Mouse (Mus musculus): ENCODE data around the gene Zeb2. TPM values are rescaled to one million over a fixed set of nuclear protein-coding genes. Genes with fewer than 3 reads are reported as not detected.
A peak's percentile ranks its signal among the peaks of the same experiment; 100 is the strongest.

Gene Zeb2
- polyA plus RNA-seq, 1 experiment from 2014 or later: 50.2 TPM

GRCm38 (mm10) chr2:45110757-45111411 is 6.3 kb downstream of the Zeb2 start:
- H3K4me1 ChIP-seq (replicated peaks): peaks cover 63% of the 10 kb centered on the region
- ATAC-seq: peak; percentile 19

GRCm38 (mm10) chr2:45109951-45110756 is 7.0 kb downstream of the Zeb2 start:
- ATAC-seq: peak; percentile 37

More at GRCm38 (mm10) chr2:45110757-45111411, 6.3 kb downstream of the Zeb2 start:
- Histone ChIP-seq H3K27ac (peak overlapping the region; percentile 98), H3K9me3 (no peaks in the 10 kb centered on the region), H3K27me3 (no peaks in the 10 kb centered on the region), H3K4me3 (replicated peaks) (peak overlapping the region; percentile 82), H3K9ac (replicated peaks) (peak overlapping the region; percentile 97), H3K4me2 (replicated peaks) (peak overlapping the region; percentile 76), H3K36me3 (no peaks in the 10 kb centered on the region)
- WGBS: under 1% methylated on average over 20 of the region's 20 CpGs

GRCm38 (mm10) chr2:45109161-45109950 is 7.8 kb downstream of the Zeb2 start:
- Histone ChIP-seq H3K27me3 (no peaks in the 10 kb centered on the region), H3K4me3 (replicated peaks) (peak overlapping the region; percentile 82), H3K9me3 (no peaks in the 10 kb centered on the region), H3K9ac (replicated peaks) (peak overlapping the region; percentile 97), H3K4me2 (replicated peaks) (peak overlapping the region; percentile 76), H3K27ac (peak overlapping the region; percentile 98), H3K4me1 (replicated peaks) (peaks cover 65% of the 10 kb centered on the region), H3K36me3 (no peaks in the 10 kb centered on the region)
- peak; percentile 29 for ATAC-seq
- under 1% methylated on average over 66 of the region's 74 CpGs for WGBS

More at GRCm38 (mm10) chr2:45109951-45110756, 7.0 kb downstream of the Zeb2 start:
- no peaks in the 10 kb centered on the region for H3K27me3 ChIP-seq
- no peaks in the 10 kb centered on the region for H3K9me3 ChIP-seq
- H3K4me2 ChIP-seq (replicated peaks): peak overlapping the region; percentile 76
- no peaks in the 10 kb centered on the region for H3K36me3 ChIP-seq
- WGBS: under 1% methylated on average over 54 of the region's 54 CpGs
- H3K9ac ChIP-seq (replicated peaks): peak overlapping the region; percentile 97
- H3K4me1 ChIP-seq (replicated peaks): peaks cover 64% of the 10 kb centered on the region
- H3K27ac ChIP-seq: peak overlapping the region; percentile 98
- H3K4me3 ChIP-seq (replicated peaks): peak overlapping the region; percentile 82

- Histone ChIP-seq H3K9me3 (no peaks in the 10 kb centered on the region), H3K27me3 (no peaks in the 10 kb centered on the region), H3K4me1 (replicated peaks) (peaks cover 65% of the 10 kb centered on the region), H3K36me3 (no peaks in the 10 kb centered on the region), H3K4me2 (replicated peaks) (peak overlapping the region; percentile 76), H3K4me3 (replicated peaks) (peak overlapping the region; percentile 82), H3K9ac (replicated peaks) (peak overlapping the region; percentile 97), H3K27ac (peak overlapping the region; percentile 98)
- peak; percentile 66 for ATAC-seq
- 3% methylated on average over 23 of the region's 25 CpGs for WGBS
These were observed 8.6 kb downstream of the Zeb2 start for GRCm38 (mm10) chr2:45108521-45109091.

- no peaks in the 10 kb centered on the region for H3K36me3 ChIP-seq
- peak overlapping the region; percentile 98 for H3K27ac ChIP-seq
- H3K9ac ChIP-seq (replicated peaks): peak overlapping the region; percentile 97
- ATAC-seq: no peak
- no peaks in the 10 kb centered on the region for H3K9me3 ChIP-seq
- no peaks in the 10 kb centered on the region for H3K27me3 ChIP-seq
- peak overlapping the region; percentile 76 for H3K4me2 ChIP-seq (replicated peaks)
- H3K4me3 ChIP-seq (replicated peaks): peak overlapping the region; percentile 82
- H3K4me1 ChIP-seq (replicated peaks): peaks cover 70% of the 10 kb centered on the region
- 15% methylated on average over 2 of the region's 2 CpGs for WGBS
These were observed 9.6 kb downstream of the Zeb2 start for GRCm38 (mm10) chr2:45107555-45107954.

- Histone ChIP-seq H3K4me2 (replicated peaks) (peak overlapping the region; percentile 76), H3K4me1 (replicated peaks) (peaks cover 81% of the 10 kb centered on the region), H3K9me3 (no peaks in the 10 kb centered on the region), H3K36me3 (no peaks in the 10 kb centered on the region), H3K27ac (peak overlapping the region; percentile 69), H3K27me3 (no peaks in the 10 kb centered on the region), H3K9ac (replicated peaks) (peak overlapping the region; percentile 51; the same call in 1 of the 2 replicates), H3K4me3 (replicated peaks) (peak overlapping the region; percentile 22)
- 31% methylated on average over 7 of the region's 7 CpGs for WGBS
- ATAC-seq: no peak
These were observed 11.0 kb downstream of the Zeb2 start for GRCm38 (mm10) chr2:45105922-45106851.

GRCm38 (mm10) chr2:45105281-45105721 is 11.9 kb downstream of the Zeb2 start:
- Histone ChIP-seq H3K4me2 (replicated peaks) (peak overlapping the region; percentile 76), H3K27me3 (no peaks in the 10 kb centered on the region), H3K9ac (replicated peaks) (peak overlapping the region; percentile 51), H3K27ac (peak overlapping the region; percentile 47), H3K9me3 (no peaks in the 10 kb centered on the region), H3K4me3 (replicated peaks) (peak overlapping the region; percentile 22), H3K36me3 (no peaks in the 10 kb centered on the region), H3K4me1 (replicated peaks) (peaks cover 83% of the 10 kb centered on the region)
- WGBS: 36% methylated on average over 6 of the region's 6 CpGs
- no peak for ATAC-seq

- Histone ChIP-seq H3K9me3 (no peaks in the 10 kb centered on the region), H3K9ac (replicated peaks) (peak overlapping the region; percentile 51), H3K27me3 (no peaks in the 10 kb centered on the region), H3K36me3 (no peaks in the 10 kb centered on the region), H3K4me1 (replicated peaks) (peaks cover 90% of the 10 kb centered on the region), H3K27ac (peak overlapping the region; percentile 56), H3K4me3 (replicated peaks) (peak overlapping the region; percentile 22), H3K4me2 (replicated peaks) (peak overlapping the region; percentile 76)
- ATAC-seq: no peak
- 8% methylated on average over 7 of the region's 7 CpGs for WGBS
These were observed 12.6 kb downstream of the Zeb2 start for GRCm38 (mm10) chr2:45104511-45105055.

GRCm38 (mm10) chr2:45104066-45104465 is 13.1 kb downstream of the Zeb2 start:
- no peaks in the 10 kb centered on the region for H3K36me3 ChIP-seq
- WGBS: 30% methylated on average over 4 of the region's 4 CpGs
- ATAC-seq: no peak

More at GRCm38 (mm10) chr2:45104066-45104465, 13.1 kb downstream of the Zeb2 start:
- H3K27me3 ChIP-seq: no peaks in the 10 kb centered on the region
- H3K9me3 ChIP-seq: no peaks in the 10 kb centered on the region
- peak overlapping the region; percentile 76 for H3K4me2 ChIP-seq (replicated peaks)
- peaks cover 94% of the 10 kb centered on the region for H3K4me1 ChIP-seq (replicated peaks)
- H3K27ac ChIP-seq: peak overlapping the region; percentile 56
- peak overlapping the region; percentile 51; the same call in 1 of the 2 replicates for H3K9ac ChIP-seq (replicated peaks)
- no peak overlapping the region; the same call in 1 of the 2 replicates for H3K4me3 ChIP-seq (replicated peaks)

Data from midbrain, embryonic 13.5 days (tissue).